Mouse (Mus musculus): ENCODE measurements around the gene Scarb1. TPM values are rescaled to one million over a fixed set of nuclear protein-coding genes. Genes with fewer than 3 reads are reported as not detected.

Gene Scarb1
- total and polyA plus RNA-seq, 2 experiments from 2014 or later, result 58.2 to 79.8 TPM

GRCm38 (mm10) chr5:125348067-125348466 is 7.2 kb upstream of the Scarb1 start:
- Histone ChIP-seq H3K9ac (replicated peaks; ENCODE audit: low read depth, low read length) (no peak overlapping the region), H3K27ac (ENCODE audit: low read depth) (no peak overlapping the region), H3K4me1 (ENCODE audit: control insufficient read depth, insufficient read depth) (no peaks in the 10 kb centered on the region; the same call in 1 of the 2 replicates), H3K4me3 (ENCODE audit: low read depth, low read length) (no peak overlapping the region), H3K27me3 (ENCODE audit: control insufficient read depth, insufficient read depth, low read length) (no peaks in the 10 kb centered on the region), H3K36me3 (replicated peaks; ENCODE audit: control insufficient read depth, insufficient read depth, low read length) (no peaks in the 10 kb centered on the region), H3K9me3 (replicated peaks; ENCODE audit: control insufficient read depth, low read length) (no peaks in the 10 kb centered on the region), H3K4me2 (ENCODE audit: low read depth, low read length) (no peak overlapping the region)
- 62% methylated on average over 7 of the region's 7 CpGs for WGBS
- peak; percentile 36; the same call in 1 of the 2 replicates for ATAC-seq (ENCODE audit: insufficient read depth, low read depth)
- no peak for DNase-seq (ENCODE audit: low spot score)
- TF ChIP-seq EP300 (IDR thresholded peaks at IDR 0.05; ENCODE audit: low read depth) (no peak), CTCF (IDR thresholded peaks at IDR 0.05; ENCODE audit: low read depth) (no peak)

GRCm38 (mm10) chr5:125344296-125344695 is 3.4 kb upstream of the Scarb1 start:
- H3K9ac ChIP-seq (replicated peaks; ENCODE audit: low read depth, low read length), result no peak overlapping the region
- ATAC-seq (ENCODE audit: insufficient read depth, low read depth), result no peak
- 91% methylated on average over 6 of the region's 6 CpGs for WGBS
- peaks cover 14% of the 10 kb centered on the region for H3K4me1 ChIP-seq (ENCODE audit: control insufficient read depth, insufficient read depth)
- H3K27ac ChIP-seq (ENCODE audit: low read depth), result no peak overlapping the region
- TF ChIP-seq EP300 (IDR thresholded peaks at IDR 0.05; ENCODE audit: low read depth) (no peak), CTCF (IDR thresholded peaks at IDR 0.05; ENCODE audit: low read depth) (no peak)
- no peaks in the 10 kb centered on the region for H3K36me3 ChIP-seq (replicated peaks; ENCODE audit: control insufficient read depth, insufficient read depth, low read length)
- no peak for DNase-seq (ENCODE audit: low spot score)
- H3K9me3 ChIP-seq (replicated peaks; ENCODE audit: control insufficient read depth, low read length), result no peaks in the 10 kb centered on the region
- H3K4me3 ChIP-seq (ENCODE audit: low read depth, low read length), result no peak overlapping the region
- no peaks in the 10 kb centered on the region for H3K27me3 ChIP-seq (ENCODE audit: control insufficient read depth, insufficient read depth, low read length)
- H3K4me2 ChIP-seq (ENCODE audit: low read depth, low read length), result no peak overlapping the region

- Histone ChIP-seq H3K4me2 (ENCODE audit: low read depth, low read length) (peak overlapping the region; percentile 90), H3K36me3 (replicated peaks; ENCODE audit: control insufficient read depth, insufficient read depth, low read length) (no peaks in the 10 kb centered on the region), H3K4me1 (ENCODE audit: control insufficient read depth, insufficient read depth) (peaks cover 24% of the 10 kb centered on the region), H3K9ac (replicated peaks; ENCODE audit: low read depth, low read length) (peak overlapping the region; percentile 68), H3K4me3 (ENCODE audit: low read depth, low read length) (peak overlapping the region; percentile 85), H3K27me3 (ENCODE audit: control insufficient read depth, insufficient read depth, low read length) (no peaks in the 10 kb centered on the region), H3K27ac (ENCODE audit: low read depth) (peak overlapping the region; percentile 77; the same call in 1 of the 2 replicates), H3K9me3 (replicated peaks; ENCODE audit: control insufficient read depth, low read length) (no peaks in the 10 kb centered on the region)
- WGBS, result 15% methylated on average over 14 of the region's 14 CpGs
- ATAC-seq (ENCODE audit: insufficient read depth, low read depth) (peak; percentile 7; the same call in 1 of the 2 replicates), DNase-seq (ENCODE audit: low spot score) (no peak)
- TF ChIP-seq EP300 (IDR thresholded peaks at IDR 0.05; ENCODE audit: low read depth), result no peak
- TF ChIP-seq CTCF (IDR thresholded peaks at IDR 0.05; ENCODE audit: low read depth), result no peak
Measured at GRCm38 (mm10) chr5:125341459-125342090, 681 bp upstream of the Scarb1 start.

GRCm38 (mm10) chr5:125339851-125340531 is 903 bp downstream of the Scarb1 start:
- peak; percentile 22 for ATAC-seq (ENCODE audit: insufficient read depth, low read depth)
- H3K4me2 ChIP-seq (ENCODE audit: low read depth, low read length), result peak overlapping the region; percentile 90
- no peaks in the 10 kb centered on the region for H3K27me3 ChIP-seq (ENCODE audit: control insufficient read depth, insufficient read depth, low read length)
- H3K4me1 ChIP-seq (ENCODE audit: control insufficient read depth, insufficient read depth), result peaks cover 24% of the 10 kb centered on the region
- H3K36me3 ChIP-seq (replicated peaks; ENCODE audit: control insufficient read depth, insufficient read depth, low read length), result no peaks in the 10 kb centered on the region
- H3K9ac ChIP-seq (replicated peaks; ENCODE audit: low read depth, low read length), result peak overlapping the region; percentile 68
- H3K27ac ChIP-seq (ENCODE audit: low read depth), result peak overlapping the region; percentile 77
- no peak for TF ChIP-seq EP300 (IDR thresholded peaks at IDR 0.05; ENCODE audit: low read depth)
- TF ChIP-seq CTCF (IDR thresholded peaks at IDR 0.05; ENCODE audit: low read depth), result no peak
- peak; percentile 37 for DNase-seq (ENCODE audit: low spot score)
- WGBS, result 6% methylated on average over 25 of the region's 25 CpGs
- H3K9me3 ChIP-seq (replicated peaks; ENCODE audit: control insufficient read depth, low read length), result no peaks in the 10 kb centered on the region
- H3K4me3 ChIP-seq (ENCODE audit: low read depth, low read length), result peak overlapping the region; percentile 85

GRCm38 (mm10) chr5:125339108-125339751 is 1.7 kb downstream of the Scarb1 start:
- Histone ChIP-seq H3K9me3 (replicated peaks; ENCODE audit: control insufficient read depth, low read length) (no peaks in the 10 kb centered on the region), H3K4me1 (ENCODE audit: control insufficient read depth, insufficient read depth) (peaks cover 24% of the 10 kb centered on the region), H3K4me2 (ENCODE audit: low read depth, low read length) (peak overlapping the region; percentile 90), H3K9ac (replicated peaks; ENCODE audit: low read depth, low read length) (peak overlapping the region; percentile 68), H3K36me3 (replicated peaks; ENCODE audit: control insufficient read depth, insufficient read depth, low read length) (no peaks in the 10 kb centered on the region), H3K4me3 (ENCODE audit: low read depth, low read length) (peak overlapping the region; percentile 85), H3K27ac (ENCODE audit: low read depth) (peak overlapping the region; percentile 77), H3K27me3 (ENCODE audit: control insufficient read depth, insufficient read depth, low read length) (no peaks in the 10 kb centered on the region)
- WGBS, result 25% methylated on average over 18 of the region's 18 CpGs
- no peak for TF ChIP-seq EP300 (IDR thresholded peaks at IDR 0.05; ENCODE audit: low read depth)
- no peak for TF ChIP-seq CTCF (IDR thresholded peaks at IDR 0.05; ENCODE audit: low read depth)
- DNase-seq (ENCODE audit: low spot score) (peak; percentile 56), ATAC-seq (ENCODE audit: insufficient read depth, low read depth) (no peak)

Measured in heart, postnatal 0 days (tissue).